Comparison of ENCODE assay signal across 16 mouse cellular contexts in genomic region chr3:86834341-86834740, GRCm38 (mm10).
DNase-seq lines count a peak whose midpoint lies in the region; ATAC-seq and TF ChIP-seq lines count a peak whose summit lies in the region.
"Had no signal": no experiment of that assay in that cellular context is flagged by ENCODE, and none has a peak within 500 bp of the region (broad histone marks: within the 10 kb centered on the region; RNA-seq: fewer than 3 reads in every experiment).

No protein-coding gene starts in this region.

- no peak overlapping the region for H3K9ac ChIP-seq in embryonic facial prominence, embryonic 12.5 days
- H3K9ac ChIP-seq: liver, embryonic 13.5 days had no signal

- no peak for ATAC-seq in embryonic facial prominence, embryonic 12.5 days (ENCODE audit: insufficient number of reproducible peaks, insufficient read depth, low FRiP score, low TSS enrichment)
- ATAC-seq: midbrain, embryonic 16.5 days had no signal

- no peak for DNase-seq in embryonic facial prominence, embryonic 10.5 days (ENCODE audit: low spot score)
- DNase-seq in layer of hippocampus, adult 2 months (ENCODE audit: low spot score in 2 of 2) = no peak
- DNase-seq in layer of hippocampus, adult 9-10 months (ENCODE audit: low spot score) = no peak
- peak; percentile 78 for DNase-seq in induced T-regulatory cell, adult 2 months (ENCODE audit: low read depth)
- DNase-seq in thymus, postnatal 25 days = peak; percentile 47
- no peak for DNase-seq in retina, postnatal 1 day
- no peak for DNase-seq in lung, postnatal 14 days
- DNase-seq: adrenal gland, adult 8-10 months; cerebellum, adult 18-20 months; cerebellum, postnatal 36 days; kidney, postnatal 4 days; layer of hippocampus, postnatal 36 days; liver, embryonic 13.5 days; right cerebral cortex, postnatal 14 days had no signal

- H3K4me3 ChIP-seq in embryonic facial prominence, embryonic 12.5 days = no peak overlapping the region
- H3K4me3 ChIP-seq in embryonic facial prominence, embryonic 10.5 days = no peak overlapping the region
- no peak overlapping the region; the same call in 1 of the 2 replicates for H3K4me3 ChIP-seq in layer of hippocampus, adult 2 months
- H3K4me3 ChIP-seq: liver, embryonic 13.5 days had no signal

- H3K4me1 ChIP-seq in embryonic facial prominence, embryonic 12.5 days = peaks cover under 1% of the 10 kb centered on the region; the same call in 1 of the 2 replicates
- H3K4me1 ChIP-seq in embryonic facial prominence, embryonic 10.5 days = peaks cover 24% of the 10 kb centered on the region
- H3K4me1 ChIP-seq: liver, embryonic 13.5 days had no signal

- H3K27me3 ChIP-seq in embryonic facial prominence, embryonic 12.5 days = no peaks in the 10 kb centered on the region
- no peaks in the 10 kb centered on the region; the same call in 1 of the 2 replicates for H3K27me3 ChIP-seq in embryonic facial prominence, embryonic 10.5 days (replicated peaks; ENCODE audit: low read depth, poor library complexity, severe bottlenecking)
- H3K27me3 ChIP-seq: liver, embryonic 13.5 days had no signal

- H3K36me3 ChIP-seq in embryonic facial prominence, embryonic 12.5 days = peaks cover 4% of the 10 kb centered on the region; the same call in 1 of the 2 replicates
- peaks cover 4% of the 10 kb centered on the region; the same call in 1 of the 2 replicates for H3K36me3 ChIP-seq in embryonic facial prominence, embryonic 10.5 days (replicated peaks)
- H3K36me3 ChIP-seq: liver, embryonic 13.5 days had no signal

- no peaks in the 10 kb centered on the region for H3K9me3 ChIP-seq in embryonic facial prominence, embryonic 12.5 days
- H3K9me3 ChIP-seq in embryonic facial prominence, embryonic 10.5 days = no peaks in the 10 kb centered on the region
- H3K9me3 ChIP-seq: liver, embryonic 13.5 days had no signal

- no peak overlapping the region for H3K4me2 ChIP-seq in embryonic facial prominence, embryonic 12.5 days (replicated peaks)
- H3K4me2 ChIP-seq: liver, embryonic 13.5 days had no signal

- H3K27ac ChIP-seq in embryonic facial prominence, embryonic 12.5 days = 0 out of 2 replicates have a peak overlapping the region, but pooled peaks have one; percentile 26
- no peak overlapping the region for H3K27ac ChIP-seq in embryonic facial prominence, embryonic 10.5 days (replicated peaks)
- peak overlapping the region; percentile 78 for H3K27ac ChIP-seq in layer of hippocampus, adult 2 months
- H3K27ac ChIP-seq: liver, embryonic 13.5 days had no signal

- WGBS in embryonic facial prominence, embryonic 12.5 days = 67% methylated on average over 7 of the region's 7 CpGs
- WGBS in embryonic facial prominence, embryonic 10.5 days = 81% methylated on average over 7 of the region's 7 CpGs

- no peak for TF ChIP-seq CTCF in layer of hippocampus, adult 2 months (conservative IDR thresholded peaks at IDR 0.05)

Comparison
In these comparisons a context has a peak if more than half of its experiments do, and no peak if none do; other contexts are left out.
1. DNase-seq: peak in induced T-regulatory cell, adult 2 months (single experiment) and thymus, postnatal 25 days (single experiment); none in embryonic facial prominence, embryonic 10.5 days (single experiment), layer of hippocampus, adult 2 months (0 of 2), layer of hippocampus, adult 9-10 months (single experiment), retina, postnatal 1 day (single experiment) and lung, postnatal 14 days (single experiment).